Mouse (Mus musculus) myocyte (in vitro differentiated cells): Measurements from ENCODE around the gene Serpina5. TPM values are rescaled to one million over a fixed set of nuclear protein-coding genes. Genes with fewer than 3 reads are reported as not detected.

Experiments
- H3K27me3 ChIP-seq: one replicate; pipeline ENCODE4 v1.6.1; 2011; ENCODE audit not compliant: control insufficient read depth, insufficient read depth, insufficient read length
- H3K36me3 ChIP-seq: one replicate; pipeline ENCODE4 v1.6.1; 2011; ENCODE audit not compliant: control insufficient read depth, insufficient read depth
- H3K4me2 ChIP-seq: one replicate; pipeline ENCODE4 v1.6.1; 2011; ENCODE audit warnings: low read depth, control low read depth
- H3K4me3 ChIP-seq: one replicate; pipeline ENCODE4 v1.5.1; 2011; ENCODE audit warnings: mild to moderate bottlenecking, control low read depth, moderate library complexity
- H3K79me2 ChIP-seq: one replicate; pipeline ENCODE4 v1.6.1; 2011; ENCODE audit not compliant: control insufficient read depth, insufficient read depth
- H3ac ChIP-seq: one replicate; pipeline ENCODE4 v1.6.1; 2011; ENCODE audit not compliant: control insufficient read depth, insufficient read length
- CEBPB ChIP-seq: IDR thresholded peaks from 2 replicates; pipeline ENCODE4 v1.6.1; 2011; ENCODE audit warnings: mild to moderate bottlenecking, moderate library complexity; ENCODE audit not compliant: poor library complexity, insufficient read depth, severe bottlenecking
- E2F4 ChIP-seq: IDR thresholded peaks from one replicate; pipeline ENCODE4 v1.6.1; 2011; ENCODE audit warnings: mild to moderate bottlenecking, control low read depth, moderate library complexity; ENCODE audit not compliant: insufficient read depth
- MAX ChIP-seq: IDR thresholded peaks from one replicate; pipeline ENCODE4 v1.6.1; 2011; ENCODE audit warnings: low read depth, mild to moderate bottlenecking, control low read depth
- MYOD1 ChIP-seq, 3 experiments: IDR thresholded peaks; one replicate each; pipeline ENCODE4 v1.6.1; 2011; ENCODE audit warnings: control low read depth in 2 of 3, low read depth in 2 of 3, mild to moderate bottlenecking in 2 of 3, moderate library complexity in 1 of 3; ENCODE audit not compliant: insufficient read length in 2 of 3, control insufficient read depth in 1 of 3
- MYOG ChIP-seq, 3 experiments: IDR thresholded peaks; one replicate each; pipeline ENCODE4 v1.6.1; 2011; ENCODE audit warnings: control low read depth in 2 of 3, low read depth in 2 of 3, mild to moderate bottlenecking in 2 of 3; ENCODE audit not compliant: insufficient read length in 2 of 3, control insufficient read depth in 1 of 3, insufficient read depth in 1 of 3
- POLR2A ChIP-seq: IDR thresholded peaks from one replicate; pipeline ENCODE4 v1.6.1; 2011; ENCODE audit warnings: low read depth, mild to moderate bottlenecking, control low read depth, moderate library complexity; ENCODE audit not compliant: insufficient read length
- POLR2AphosphoS2 ChIP-seq: IDR thresholded peaks from one replicate; pipeline ENCODE4 v1.6.1; 2011; ENCODE audit warnings: low read depth, control low read depth; ENCODE audit not compliant: insufficient read length
- REST ChIP-seq: IDR thresholded peaks from one replicate; pipeline ENCODE4 v1.6.1; 2011; ENCODE audit warnings: mild to moderate bottlenecking, control low read depth, moderate library complexity; ENCODE audit not compliant: insufficient read depth, insufficient read length
- SRF ChIP-seq: IDR thresholded peaks from one replicate; pipeline ENCODE4 v1.6.1; 2011; ENCODE audit warnings: low read depth; ENCODE audit not compliant: control insufficient read depth, insufficient read length
- TCF12 ChIP-seq: IDR thresholded peaks from one replicate; pipeline ENCODE4 v1.6.1; 2011; ENCODE audit warnings: mild to moderate bottlenecking, control low read depth; ENCODE audit not compliant: poor library complexity, insufficient read depth, severe bottlenecking
- TCF3 ChIP-seq: IDR thresholded peaks from one replicate; pipeline ENCODE4 v1.6.1; 2011; ENCODE audit warnings: low read depth, control low read depth; ENCODE audit not compliant: insufficient read length
- USF1 ChIP-seq: IDR thresholded peaks from one replicate; pipeline ENCODE4 v1.6.1; 2011; ENCODE audit warnings: low read depth, mild to moderate bottlenecking, control low read depth, moderate library complexity
- polyA plus RNA-seq: library from polyadenylated mRNA; unstranded; fragments of >200 nt; fragmentation: generic; extraction: Trizol; gene quantifications from one replicate; pipeline ENCODE4 v1.2.1, GENCODE M21; 2012; ENCODE audit warnings: missing spikeins

Serpina5 gene
- polyA plus RNA-seq, 1 experiment: not detected

GRCm38 (mm10) chr12:104123097-104123496 lies 22.2 kb downstream of the Serpina5 start:
- H3K79me2 ChIP-seq: no peaks in the 10 kb centered on the region
- no peak for TF ChIP-seq MAX
- TF ChIP-seq CEBPB: no peak
- no peak for TF ChIP-seq REST
- no peak for TF ChIP-seq MYOG (IDR thresholded peaks at IDR 0.05; ENCODE audit: control insufficient read depth in 1 of 3, insufficient read depth in 1 of 3, insufficient read length in 2 of 3, low read depth in 2 of 3)
- no peak for TF ChIP-seq MYOD1 (IDR thresholded peaks at IDR 0.05; ENCODE audit: control insufficient read depth in 1 of 3, insufficient read length in 2 of 3, low read depth in 2 of 3)
- TF ChIP-seq E2F4: no peak
- TF ChIP-seq TCF12: no peak
- no peak for TF ChIP-seq USF1
- TF ChIP-seq TCF3: no peak

DNA sequence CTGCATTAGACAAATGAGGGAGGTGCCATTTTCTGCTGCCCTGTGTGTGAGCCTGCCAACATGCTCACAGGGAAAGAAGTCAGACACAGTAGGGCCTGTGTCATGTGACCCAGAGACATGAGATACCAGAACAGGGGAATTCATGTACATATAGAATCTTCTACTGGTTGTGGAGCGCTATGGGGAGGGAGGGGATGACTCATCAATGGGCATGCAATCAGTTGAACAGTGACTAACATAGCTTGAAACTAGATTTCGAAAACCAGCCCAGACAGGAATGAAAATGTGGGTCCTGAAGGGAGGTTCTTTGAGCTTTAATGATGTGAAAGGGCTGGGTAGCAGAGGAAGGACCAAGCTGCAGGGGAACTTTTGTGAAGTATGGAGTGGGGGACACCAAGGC lies 23.1 kb downstream of the Serpina5 start:
- Histone ChIP-seq H3K4me3 (no peak overlapping the region), H3ac (no peak overlapping the region), H3K79me2 (no peaks in the 10 kb centered on the region), H3K36me3 (no peaks in the 10 kb centered on the region), H3K27me3 (no peaks in the 10 kb centered on the region), H3K4me2 (no peak overlapping the region)
- TF ChIP-seq SRF (no peak), TCF3 (no peak), CEBPB (no peak), MYOD1 (IDR thresholded peaks at IDR 0.05; ENCODE audit: control insufficient read depth in 1 of 3, insufficient read length in 2 of 3, low read depth in 2 of 3) (no peak), POLR2AphosphoS2 (no peak)

More at GRCm38 (mm10) chr12:104123097-104123496, 22.2 kb downstream of the Serpina5 start:
- Histone ChIP-seq H3K4me2 (no peak overlapping the region), H3ac (no peak overlapping the region), H3K36me3 (no peaks in the 10 kb centered on the region), H3K4me3 (no peak overlapping the region), H3K27me3 (no peaks in the 10 kb centered on the region)

DNA sequence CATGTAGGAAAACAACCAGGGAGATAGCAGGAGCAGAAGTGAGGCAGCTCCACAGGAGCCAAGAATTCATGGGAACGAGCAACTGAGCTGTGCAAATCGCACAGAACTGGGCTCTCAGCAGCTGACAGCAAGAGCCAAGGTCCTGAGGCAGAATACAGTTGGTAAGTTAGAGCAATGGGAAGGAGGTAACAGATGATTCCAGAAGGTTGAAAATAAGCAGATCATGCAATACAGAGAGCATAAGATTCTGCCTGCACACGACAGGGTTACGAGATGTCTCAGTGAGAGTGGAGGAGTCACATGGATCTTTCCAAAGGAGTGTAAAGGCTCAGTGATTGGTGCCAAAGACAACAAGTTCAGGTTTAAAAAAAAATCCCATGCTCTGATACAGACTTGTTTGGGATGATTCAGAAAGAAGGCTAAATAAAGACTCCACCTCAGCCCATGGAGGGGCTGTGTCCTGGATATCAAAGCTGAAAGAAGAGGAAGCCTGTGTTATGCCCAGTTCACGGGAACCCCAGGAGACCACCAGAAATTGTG lies 24.2 kb downstream of the Serpina5 start:
- Histone ChIP-seq H3K27me3 (no peaks in the 10 kb centered on the region), H3K4me3 (no peak overlapping the region), H3K4me2 (no peak overlapping the region)

DNA sequence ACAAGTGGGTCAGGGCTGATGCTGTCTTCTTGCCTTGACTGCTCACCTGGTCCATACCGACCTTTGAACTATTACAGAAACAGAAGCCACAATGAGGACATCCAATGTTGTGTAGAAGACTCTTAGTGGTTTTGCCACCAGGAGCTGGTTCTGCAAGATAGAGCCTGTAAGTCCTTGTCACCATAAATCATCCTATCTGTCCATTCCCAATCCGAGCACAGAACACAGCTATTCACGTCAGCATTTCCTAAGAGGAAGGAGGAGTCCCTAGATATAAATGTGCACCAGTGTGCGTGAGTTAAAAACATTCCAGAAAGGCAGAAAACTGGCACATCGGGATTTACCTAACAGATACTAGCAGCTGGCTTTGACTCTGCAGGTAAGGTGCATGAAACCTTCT lies 26.8 kb downstream of the Serpina5 start, which contains the start of gene Serpina3b:
Gene Serpina3b (plus strand): TSS at position 301 of the 400 bp plus-strand sequence.
- Histone ChIP-seq H3ac (no peak within 1 kb of the TSS), H3K79me2 (no peaks in the 10 kb centered on the region), H3K27me3 (no peaks in the 10 kb centered on the region), H3K36me3 (no peaks in the 10 kb centered on the region), H3K4me3 (no peak within 1 kb of the TSS), H3K4me2 (no peak within 1 kb of the TSS)
- TF ChIP-seq TCF12 (no peak), POLR2AphosphoS2 (no peak), CEBPB (no peak), MYOG (IDR thresholded peaks at IDR 0.05; ENCODE audit: control insufficient read depth in 1 of 3, insufficient read depth in 1 of 3, insufficient read length in 2 of 3, low read depth in 2 of 3) (no peak), SRF (no peak), MAX (no peak), E2F4 (no peak), TCF3 (no peak), MYOD1 (IDR thresholded peaks at IDR 0.05; ENCODE audit: control insufficient read depth in 1 of 3, insufficient read length in 2 of 3, low read depth in 2 of 3) (no peak), POLR2A (no peak), REST (no peak), USF1 (no peak)

More for the DNA sequence above, 24.2 kb downstream of the Serpina5 start:
- H3K36me3 ChIP-seq: no peaks in the 10 kb centered on the region
- H3ac ChIP-seq: no peak overlapping the region
- H3K79me2 ChIP-seq: no peaks in the 10 kb centered on the region
- TF ChIP-seq E2F4 (no peak), MAX (no peak), POLR2A (no peak), MYOG (IDR thresholded peaks at IDR 0.05; ENCODE audit: control insufficient read depth in 1 of 3, insufficient read depth in 1 of 3, insufficient read length in 2 of 3, low read depth in 2 of 3) (no peak), TCF3 (no peak), REST (no peak), SRF (no peak), USF1 (no peak), TCF12 (no peak), CEBPB (no peak), POLR2AphosphoS2 (no peak), MYOD1 (IDR thresholded peaks at IDR 0.05; ENCODE audit: control insufficient read depth in 1 of 3, insufficient read length in 2 of 3, low read depth in 2 of 3) (no peak)

DNA sequence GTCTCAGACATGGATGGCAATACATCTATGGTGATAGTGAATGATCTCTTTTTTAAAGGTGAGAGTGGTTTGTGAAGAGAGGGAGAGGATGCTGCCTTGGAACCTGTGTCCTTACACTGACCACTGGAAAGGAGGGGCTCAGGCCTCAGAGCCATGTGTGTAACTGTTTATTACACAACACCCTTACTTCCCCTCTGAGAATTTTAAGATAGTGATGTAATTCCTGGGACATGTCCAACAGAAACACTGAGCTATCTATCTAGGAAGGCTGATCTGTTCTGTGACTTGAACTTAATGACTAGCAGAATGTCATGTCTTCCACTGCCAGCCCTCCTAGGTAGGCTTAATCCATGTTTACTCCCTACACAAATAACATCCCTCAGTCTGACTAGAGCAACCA lies 30.1 kb downstream of the Serpina5 start:
- no peak overlapping the region for H3ac ChIP-seq
- no peak overlapping the region for H3K4me3 ChIP-seq
- no peaks in the 10 kb centered on the region for H3K36me3 ChIP-seq
- H3K27me3 ChIP-seq: no peaks in the 10 kb centered on the region
- H3K79me2 ChIP-seq: no peaks in the 10 kb centered on the region
- H3K4me2 ChIP-seq: no peak overlapping the region
- no peak for TF ChIP-seq CEBPB
- no peak for TF ChIP-seq MYOD1 (IDR thresholded peaks at IDR 0.05; ENCODE audit: control insufficient read depth in 1 of 3, insufficient read length in 2 of 3, low read depth in 2 of 3)
- no peak for TF ChIP-seq REST
- no peak for TF ChIP-seq POLR2A
- TF ChIP-seq MAX: no peak
- TF ChIP-seq MYOG (IDR thresholded peaks at IDR 0.05; ENCODE audit: control insufficient read depth in 1 of 3, insufficient read depth in 1 of 3, insufficient read length in 2 of 3, low read depth in 2 of 3): no peak
- TF ChIP-seq TCF12: no peak
- no peak for TF ChIP-seq POLR2AphosphoS2
- no peak for TF ChIP-seq USF1
- TF ChIP-seq SRF: no peak
- TF ChIP-seq E2F4: no peak
- no peak for TF ChIP-seq TCF3
